Mouse (Mus musculus) common myeloid progenitor, adult 5-6 weeks (primary cell): ENCODE measurements around the gene Cblb. TPM values are rescaled to one million over a fixed set of nuclear protein-coding genes. Genes with fewer than 3 reads are reported as not detected.

Experiments used
- ATAC-seq: replicated peaks from 2 replicates; pipeline ENCODE4 v1.8.0; 2016; ENCODE audit warnings: low read depth, mild to moderate bottlenecking, moderate TSS enrichment, inconsistent platforms; ENCODE audit not compliant: poor library complexity, severe bottlenecking
- total RNA-seq: library from RNA; stranded (forward); fragments of 200-1000, 187-1606 nt; gene quantifications from 2 replicates; pipeline ENCODE4 v1.2.3, GENCODE M21; 2017

The Cblb gene
- total RNA-seq, 1 experiment from 2014 or later: 14.8 TPM

DNA sequence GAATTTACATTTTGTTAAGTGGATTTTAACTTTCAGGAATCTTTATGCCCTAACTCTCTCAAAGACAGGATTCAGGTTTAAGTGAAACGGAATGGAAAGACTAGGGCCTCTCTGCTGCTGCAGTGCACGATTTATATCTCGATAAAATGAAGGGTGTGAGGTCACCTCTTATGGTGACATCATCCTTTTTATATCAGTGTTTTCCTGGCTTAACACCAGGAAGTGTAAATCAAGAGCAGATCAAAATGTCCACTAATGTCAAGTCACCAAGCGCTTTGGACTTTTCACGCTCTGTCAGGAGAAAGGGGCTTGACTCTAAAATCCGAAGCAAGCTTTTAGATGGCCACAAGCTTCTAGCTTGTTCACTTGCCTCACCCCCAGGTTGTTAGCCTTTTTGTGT, 38.6 kb downstream of the Cblb start:
- no peak for ATAC-seq

DNA sequence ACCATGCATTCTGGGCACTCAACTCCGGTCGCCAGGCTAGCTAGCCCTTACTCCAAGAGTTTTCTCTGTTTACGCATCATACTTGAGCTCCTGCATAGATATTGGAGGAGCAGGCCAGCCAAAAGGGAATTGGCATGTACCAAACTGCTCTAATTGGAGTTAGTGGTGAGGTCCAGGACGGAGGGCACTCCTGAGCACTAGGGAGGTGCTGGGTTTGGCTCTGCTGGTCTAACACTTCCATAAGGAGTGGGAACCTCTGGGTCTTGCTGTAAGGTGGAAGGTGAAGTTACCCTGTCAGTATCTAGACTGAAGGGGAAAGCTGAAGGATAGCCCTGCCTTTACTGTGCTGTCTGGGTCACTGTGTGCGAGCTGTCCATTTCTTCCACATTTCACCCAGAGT, 39.1 kb downstream of the Cblb start:
- ATAC-seq: no peak

DNA sequence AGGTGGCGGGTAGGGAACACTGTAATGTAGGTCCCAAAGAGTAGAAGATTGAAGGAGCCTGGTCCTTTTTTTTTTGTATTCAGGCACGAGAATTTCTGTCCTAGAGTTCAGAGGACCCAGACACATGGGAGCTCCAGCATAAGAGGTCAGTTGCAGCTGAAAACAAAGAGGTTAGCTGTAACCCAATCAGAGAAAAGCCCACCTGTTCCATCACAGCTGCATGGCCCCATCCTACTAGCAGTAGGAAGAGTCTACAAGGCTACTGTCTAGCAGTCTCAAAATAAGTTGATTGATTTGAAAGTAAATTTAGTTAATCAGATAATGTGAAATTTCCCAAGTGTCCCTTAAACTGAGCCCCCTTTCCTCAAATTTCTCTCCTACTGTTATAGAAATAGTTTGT, 40.3 kb downstream of the Cblb start:
- ATAC-seq: no peak

DNA sequence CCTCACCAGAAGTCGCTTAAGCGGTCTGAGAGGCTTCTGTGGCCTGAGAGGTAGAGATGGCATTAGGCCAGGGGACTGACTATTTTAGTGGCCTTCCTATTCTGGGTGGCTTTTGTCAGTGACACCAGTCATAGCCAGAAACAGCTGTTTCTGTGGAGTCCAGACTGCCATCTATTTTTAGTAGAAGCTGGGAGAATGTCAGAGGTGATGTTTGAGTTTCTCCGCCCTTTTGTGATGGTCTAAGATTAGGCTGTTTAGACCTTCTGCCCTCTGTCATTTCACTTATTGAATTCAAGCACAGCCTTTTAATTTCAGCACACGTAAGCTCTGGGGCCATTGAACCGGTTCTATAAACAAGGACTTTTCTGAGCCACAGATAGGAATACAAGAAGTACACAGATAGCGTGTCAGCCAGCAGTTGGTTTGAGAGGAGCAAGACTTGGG, 40.8 kb downstream of the Cblb start:
- ATAC-seq: no peak

DNA sequence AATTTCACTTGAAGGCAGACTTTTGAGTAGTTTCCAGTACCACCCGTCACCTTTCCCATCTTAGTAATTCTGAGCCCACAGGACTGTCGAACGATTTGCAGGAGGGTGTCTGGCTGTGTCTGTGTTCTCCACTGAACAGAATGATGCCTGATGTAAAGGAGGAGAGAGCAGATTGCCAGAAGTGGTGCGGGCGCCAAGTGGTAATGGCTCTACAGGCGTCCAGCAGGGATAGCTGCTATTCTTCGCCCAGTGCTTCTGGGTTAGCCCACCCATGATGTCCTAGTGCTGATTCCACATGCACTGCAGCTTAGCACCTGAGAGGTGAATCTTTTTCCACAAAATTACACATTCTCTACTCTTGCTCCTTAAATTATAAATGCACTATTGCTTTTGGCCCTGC, 45.6 kb downstream of the Cblb start:
- no peak for ATAC-seq

DNA sequence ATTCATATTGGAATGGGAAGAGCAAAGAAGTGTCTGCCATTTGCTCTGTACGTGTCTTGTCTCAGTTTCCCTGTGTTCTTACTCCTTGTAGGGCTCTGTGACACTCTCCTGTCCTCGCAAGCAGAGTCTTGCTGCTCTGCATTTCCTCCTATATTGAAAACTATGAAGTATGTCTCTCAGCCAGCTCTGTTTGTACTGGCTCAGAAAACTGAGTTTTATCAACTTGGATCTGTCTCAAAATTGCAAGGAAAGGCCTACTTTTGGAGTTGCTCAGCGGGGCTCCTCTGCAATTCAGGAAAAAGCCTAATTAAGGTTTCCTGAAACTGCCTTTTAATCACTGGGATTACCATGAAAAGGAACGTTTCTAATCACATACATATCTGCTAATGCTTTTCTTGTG, 46.9 kb downstream of the Cblb start:
- no peak for ATAC-seq

DNA sequence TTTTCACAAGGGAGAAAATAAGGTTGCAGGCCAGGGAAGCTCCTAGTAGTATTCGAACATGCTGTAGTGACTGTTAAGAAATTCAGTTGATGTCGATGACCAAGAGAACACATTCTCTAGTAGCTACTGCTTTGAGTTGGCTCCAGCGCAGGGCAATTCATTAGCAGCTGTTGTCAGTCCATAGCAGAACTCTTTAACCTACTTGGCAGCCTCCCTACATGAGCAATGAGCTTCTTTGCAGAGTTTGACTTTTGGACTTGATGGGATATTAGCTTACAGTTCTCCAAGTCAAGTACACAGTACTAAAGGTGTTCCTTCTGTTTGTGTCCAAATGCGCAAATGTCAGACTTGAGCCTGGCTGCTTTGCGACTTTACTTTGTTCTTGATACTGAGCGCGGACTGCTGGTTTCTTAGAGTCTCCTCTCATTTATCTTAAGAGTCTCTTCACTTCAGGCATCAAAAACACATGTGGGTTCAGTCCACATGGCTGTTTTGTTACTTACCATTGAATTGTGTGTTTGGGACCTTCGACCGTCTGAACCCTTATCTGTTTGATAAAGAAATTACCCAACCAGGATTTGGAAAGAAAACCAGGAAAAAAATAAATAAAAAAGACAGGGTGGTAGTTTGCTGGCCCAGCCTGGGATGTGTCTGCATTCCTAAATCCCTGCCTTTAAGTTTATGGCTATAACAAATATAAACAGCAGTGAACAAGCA, 47.9 kb downstream of the Cblb start:
- no peak for ATAC-seq

DNA sequence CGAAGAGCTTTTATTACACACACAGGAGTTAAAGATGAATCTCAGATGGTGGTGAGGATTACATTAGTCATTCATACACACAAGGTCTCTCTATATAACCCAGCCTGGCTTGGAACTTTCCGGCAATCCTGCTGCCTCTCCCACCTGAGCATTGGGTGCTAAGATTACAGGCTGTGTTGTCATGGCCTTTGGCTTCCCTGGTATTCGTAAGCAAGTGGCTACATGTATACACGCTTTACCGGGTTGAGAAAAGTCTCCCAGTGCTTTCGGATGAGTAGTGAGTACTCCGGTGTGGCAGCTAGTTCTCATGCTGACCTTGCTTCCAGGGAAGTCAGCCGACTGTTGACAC, 48.4 kb downstream of the Cblb start:
- ATAC-seq: no peak

DNA sequence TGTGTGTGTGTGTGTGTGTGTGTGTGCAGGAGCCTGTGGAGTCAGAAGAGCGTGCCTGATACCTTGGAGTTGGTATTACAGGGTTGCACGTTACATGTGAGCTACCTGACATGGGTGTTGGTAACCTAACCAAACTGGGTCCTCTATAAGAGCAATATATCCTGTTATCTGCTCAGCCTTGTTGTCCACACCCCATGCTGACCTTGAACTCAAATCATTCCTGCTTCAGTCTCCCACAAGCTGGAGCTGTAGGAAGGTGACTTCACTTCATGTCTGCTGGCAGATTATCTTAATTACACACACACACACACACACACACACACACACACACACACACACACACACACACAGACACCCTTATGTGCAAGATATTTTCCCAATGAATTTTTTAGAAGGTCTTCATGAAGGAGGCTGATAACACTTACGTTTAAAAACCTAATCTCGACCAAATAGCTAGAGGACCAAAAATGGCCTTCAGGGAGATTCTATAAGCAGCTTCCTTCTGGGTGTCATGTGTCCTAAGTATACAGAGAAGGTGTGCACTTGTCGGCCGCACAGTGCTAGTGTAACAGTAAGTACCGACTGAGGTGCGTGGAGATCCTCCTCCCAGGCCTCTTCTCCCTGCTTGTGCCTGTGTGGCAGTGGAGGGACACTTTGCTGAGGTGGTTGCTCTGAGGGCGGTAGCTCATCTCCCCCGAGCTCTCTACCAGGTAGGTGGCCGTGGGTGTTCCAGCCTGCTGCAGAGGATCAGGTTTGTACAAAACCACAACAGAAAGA, 49.8 kb downstream of the Cblb start:
- peak; percentile 6; the same call in 1 of the 2 replicates for ATAC-seq

DNA sequence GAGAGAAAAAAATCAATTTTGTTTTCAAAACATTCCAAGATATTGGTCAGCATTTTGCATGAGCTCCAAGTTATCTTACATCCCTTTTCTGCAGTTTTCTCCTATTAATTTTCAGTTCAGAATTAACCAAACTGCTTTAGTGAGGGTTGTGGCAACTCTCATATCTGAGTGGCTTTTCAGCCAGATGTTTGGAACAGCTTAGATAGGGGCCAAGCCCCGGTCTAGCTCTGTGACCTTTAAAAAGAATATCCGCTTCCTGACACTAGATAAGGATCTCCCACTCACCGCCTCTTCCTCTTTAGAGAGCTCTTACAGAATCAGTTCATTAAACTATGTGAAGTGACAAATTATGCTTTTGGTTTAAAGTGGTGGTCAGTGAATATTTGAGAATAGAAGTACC, 50.7 kb downstream of the Cblb start:
- peak; percentile 89 for ATAC-seq

DNA sequence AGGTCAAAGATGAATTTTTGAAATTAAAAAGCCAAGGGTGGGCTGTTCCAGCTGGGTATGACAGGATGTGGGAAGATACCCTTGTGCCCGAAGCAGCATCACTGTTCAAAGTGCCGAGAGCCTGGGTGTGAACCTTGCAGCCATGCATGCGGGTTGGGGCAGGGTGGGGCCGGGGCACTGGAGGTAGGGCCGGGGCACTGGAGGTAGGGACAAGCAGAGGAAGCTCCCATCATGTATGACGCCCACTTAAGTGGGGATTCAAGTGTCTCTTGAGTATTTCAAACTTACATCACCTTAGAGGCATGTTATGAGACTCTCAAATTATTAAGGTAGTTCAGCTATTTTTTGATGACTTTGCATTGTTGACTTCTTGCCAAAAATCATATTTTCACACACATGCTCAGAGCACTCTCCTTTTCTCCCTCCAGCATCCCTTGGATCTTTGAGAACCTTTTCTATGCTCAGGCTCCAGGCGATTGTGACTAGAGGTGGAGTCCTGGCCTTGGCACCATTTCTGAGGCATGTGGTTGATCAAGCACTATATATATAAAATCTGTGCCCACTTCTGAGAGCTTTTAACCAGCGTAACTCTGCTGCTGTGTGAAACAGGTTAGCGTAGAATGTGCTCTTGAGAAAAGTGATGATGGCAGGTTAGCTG, 55.9 kb downstream of the Cblb start:
- ATAC-seq: no peak

DNA sequence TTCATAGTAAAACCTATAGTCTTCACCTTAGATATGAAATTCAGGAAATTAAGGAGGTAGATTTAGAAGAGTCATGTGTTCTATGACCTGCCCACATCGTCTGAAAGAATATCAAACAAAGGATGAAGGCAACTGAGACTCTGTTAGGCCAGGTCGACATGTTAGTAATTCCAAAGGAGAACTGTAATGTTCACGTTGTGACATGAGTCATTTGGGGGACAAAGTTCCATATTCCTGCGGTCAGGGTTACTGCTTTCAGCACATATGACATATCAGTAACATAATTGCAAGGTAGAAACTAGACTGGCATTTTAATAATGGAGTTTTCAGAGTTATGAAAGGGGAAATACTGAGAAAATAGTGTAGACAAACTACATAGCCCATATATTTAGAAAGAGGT, 58.3 kb downstream of the Cblb start:
- no peak for ATAC-seq

DNA sequence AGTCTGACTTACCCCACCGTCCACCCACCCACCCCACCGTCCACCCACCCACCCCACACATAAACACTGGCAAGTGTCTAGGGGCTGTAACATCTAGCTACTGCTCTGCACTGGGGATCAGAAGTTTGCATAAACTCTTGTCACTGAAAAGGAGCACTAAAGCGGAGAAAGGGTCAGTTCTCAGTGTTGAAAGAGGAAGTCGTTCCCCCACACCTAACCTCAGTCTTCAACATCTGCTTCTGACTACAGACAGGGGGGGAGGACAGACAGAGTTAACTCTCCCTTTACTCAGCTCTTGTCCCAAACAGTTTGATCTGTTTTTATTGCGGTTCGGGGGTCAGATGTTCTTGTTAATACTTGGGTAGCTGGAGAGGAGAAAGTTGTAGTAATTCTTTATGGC, 59.9 kb downstream of the Cblb start:
- ATAC-seq: peak; percentile 92

DNA sequence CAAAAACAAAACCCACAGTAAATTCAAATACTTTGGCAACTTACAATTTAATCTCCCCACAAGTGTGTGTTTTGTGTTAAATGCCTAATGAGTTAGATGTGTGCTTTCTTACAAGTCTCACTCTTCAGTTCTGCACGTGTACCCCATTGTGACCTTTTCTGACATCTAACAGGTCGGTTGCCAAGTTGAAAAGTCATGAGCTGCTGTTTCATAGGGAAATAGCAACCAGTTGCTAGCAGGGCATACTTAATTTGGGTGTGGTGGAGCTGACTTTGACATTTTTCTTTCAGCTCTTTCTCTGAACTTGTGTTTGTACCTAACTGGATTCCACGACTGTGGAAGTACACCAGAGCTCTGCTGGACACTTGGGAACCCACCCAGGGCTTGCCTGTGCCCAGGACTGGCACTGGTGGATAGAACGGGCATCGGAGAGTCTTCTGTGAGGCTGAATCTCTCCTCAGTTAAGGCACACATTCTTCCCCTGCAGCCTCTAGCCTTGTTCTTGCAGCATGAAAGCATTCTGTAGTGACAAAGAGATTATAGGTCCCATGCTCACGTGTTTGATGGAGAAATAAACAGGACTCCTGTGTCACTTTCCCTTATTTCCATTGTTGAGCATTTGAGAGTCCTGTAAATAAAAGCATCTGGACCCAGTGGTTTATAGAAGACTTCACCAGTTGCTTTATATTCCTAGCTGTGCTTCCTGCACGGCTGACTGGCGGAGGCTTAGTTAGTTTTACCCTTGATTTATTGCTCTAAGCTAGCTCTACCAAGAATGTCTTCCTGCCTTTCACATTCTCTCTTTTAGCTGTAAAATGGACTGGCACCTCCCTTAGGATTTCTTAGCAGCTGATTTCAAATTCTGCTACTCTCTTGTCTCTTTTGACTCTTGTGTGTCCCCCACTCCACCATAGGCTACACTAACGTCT, 62.6 kb downstream of the Cblb start:
- no peak for ATAC-seq

DNA sequence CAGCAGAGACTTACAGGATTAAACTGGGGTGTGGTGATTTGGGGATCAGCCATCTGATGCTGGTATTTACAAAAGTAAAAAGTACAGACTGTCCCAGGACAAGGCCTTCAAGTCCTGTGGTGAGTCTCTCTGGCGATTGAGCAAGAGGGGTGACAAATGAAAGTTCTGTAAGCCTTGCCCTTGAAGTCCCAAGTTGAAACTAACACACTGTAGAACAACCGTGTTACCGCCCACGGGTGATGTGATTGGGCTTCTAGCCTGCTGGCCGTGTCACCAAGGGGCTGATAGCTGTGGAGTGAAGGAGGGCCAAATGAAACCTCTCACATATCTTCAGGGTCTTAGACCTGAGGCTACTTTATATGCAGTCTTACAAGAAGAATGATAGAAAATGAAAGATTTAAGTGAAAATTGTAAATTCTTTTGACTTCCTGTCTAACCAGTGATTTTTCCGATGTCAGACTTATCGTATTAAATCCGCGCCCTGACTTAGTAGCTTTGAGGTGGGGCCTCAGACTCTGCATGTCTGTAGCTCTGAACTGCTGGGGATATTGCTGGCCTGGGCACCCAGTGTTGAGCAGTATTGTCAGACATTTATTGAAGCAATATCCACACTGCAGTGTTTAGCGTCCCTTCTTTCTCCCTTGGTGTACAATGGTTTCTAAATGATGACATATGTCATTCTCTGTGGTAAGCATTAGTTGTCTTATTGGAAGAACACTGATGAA, 63.9 kb downstream of the Cblb start:
- peak; percentile 53 for ATAC-seq

DNA sequence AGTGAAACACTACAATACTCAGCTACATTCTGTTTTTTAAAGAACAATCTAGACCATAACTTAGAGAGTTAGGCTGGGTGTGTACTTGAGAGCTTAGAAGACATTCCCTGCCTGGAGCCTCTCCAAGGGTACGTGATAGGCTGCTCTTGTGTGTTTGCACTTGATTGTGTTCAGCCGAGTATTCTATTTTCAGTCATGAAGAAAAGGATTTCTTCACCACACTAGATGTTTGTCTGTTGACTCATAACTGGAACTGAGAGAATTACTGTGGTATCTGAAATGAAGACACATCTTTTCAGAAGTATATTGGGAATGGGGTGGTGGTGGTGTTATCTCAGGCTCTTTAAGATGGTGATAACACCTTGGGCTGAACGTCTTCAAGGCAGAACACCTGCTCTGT, 64.6 kb downstream of the Cblb start:
- ATAC-seq: no peak

DNA sequence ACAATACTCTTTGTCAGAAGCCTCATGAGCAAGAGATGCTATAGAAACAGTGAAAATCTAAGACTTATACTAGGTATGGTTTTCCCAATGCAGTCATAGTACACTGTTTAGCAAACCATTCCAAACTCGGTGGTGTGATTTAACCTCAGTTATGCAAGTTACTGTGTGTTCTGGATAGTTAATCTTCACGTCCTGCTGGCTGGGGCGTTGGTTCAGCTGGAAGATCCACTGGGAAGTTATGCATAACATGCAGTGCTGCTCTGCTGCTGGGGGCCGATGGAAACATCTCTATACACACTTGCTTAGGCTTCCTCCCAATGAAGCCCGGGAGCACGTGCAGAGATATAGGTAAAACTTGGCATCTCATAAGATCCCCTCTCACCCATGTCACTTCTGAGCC, 69.4 kb downstream of the Cblb start:
- ATAC-seq: no peak

DNA sequence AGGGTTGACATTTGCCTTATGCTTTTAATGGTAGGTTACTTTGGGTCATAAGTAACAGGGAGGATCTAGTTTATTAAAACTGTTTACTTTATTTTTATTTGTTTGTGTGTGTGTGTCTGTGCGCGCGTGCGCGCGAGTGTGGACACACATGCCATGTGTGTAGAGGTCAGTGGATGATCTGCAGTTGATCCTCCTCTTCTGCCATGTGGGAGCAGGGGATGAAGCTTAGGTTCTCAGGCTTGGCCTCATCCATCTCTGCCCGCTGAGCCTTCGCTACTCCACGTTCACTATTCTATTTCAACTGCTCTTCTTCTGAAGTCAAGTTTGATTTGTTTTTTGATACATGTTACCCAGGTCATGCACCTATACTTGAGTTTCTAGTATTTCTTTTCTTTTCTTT, 73.6 kb downstream of the Cblb start:
- no peak for ATAC-seq

DNA sequence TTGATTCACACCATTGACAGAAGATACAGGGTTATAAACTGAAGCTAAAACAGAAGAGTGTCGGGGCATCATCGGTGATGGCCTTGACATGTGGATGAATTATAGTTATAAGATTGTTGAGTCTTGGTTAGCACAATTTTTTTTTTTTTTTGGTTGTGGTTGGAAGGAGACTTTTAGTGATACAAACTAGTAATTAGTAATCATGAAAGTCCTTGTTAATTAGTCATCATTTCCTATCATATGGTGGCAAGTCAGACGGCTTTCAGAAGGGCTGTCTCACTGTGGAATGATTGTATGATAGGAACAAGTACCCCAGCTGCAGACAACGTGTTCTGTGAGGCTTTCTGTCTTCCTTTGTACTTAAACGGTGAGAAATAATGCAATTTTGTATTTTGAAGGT, 76.8 kb downstream of the Cblb start:
- ATAC-seq: no peak

DNA sequence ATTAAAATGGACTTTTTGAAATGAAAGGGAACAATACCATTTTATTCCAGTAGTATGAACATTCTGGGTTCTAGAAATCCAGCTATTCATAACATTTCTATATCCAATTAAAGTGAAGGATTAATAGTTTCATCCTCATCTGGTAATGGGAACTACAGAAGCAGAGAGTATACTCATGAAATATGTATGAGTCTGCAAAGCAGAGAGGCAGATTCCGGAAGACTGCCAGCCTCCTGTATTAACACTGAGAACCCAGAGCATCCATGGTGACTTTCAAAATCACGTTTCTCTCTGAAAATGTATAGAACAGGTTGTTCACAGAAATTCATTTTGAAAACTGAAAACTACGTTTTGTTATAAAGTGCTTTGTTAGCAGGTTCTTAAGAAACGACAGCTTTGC, 83.4 kb downstream of the Cblb start:
- no peak for ATAC-seq
